Mouse (Mus musculus) E14TG2a.4 (cell line): ENCODE results near the gene Itgb3.

Experiments used
- CTCF ChIP-seq: conservative IDR thresholded peaks from 2 replicates; pipeline ENCODE4 v1.5.1; 2014; ENCODE audit warnings: low read length
- NANOG ChIP-seq: IDR thresholded peaks from 2 replicates; pipeline ENCODE4 v1.6.1; 2014; ENCODE audit warnings: borderline replicate concordance, low read length, mixed read lengths

DNA sequence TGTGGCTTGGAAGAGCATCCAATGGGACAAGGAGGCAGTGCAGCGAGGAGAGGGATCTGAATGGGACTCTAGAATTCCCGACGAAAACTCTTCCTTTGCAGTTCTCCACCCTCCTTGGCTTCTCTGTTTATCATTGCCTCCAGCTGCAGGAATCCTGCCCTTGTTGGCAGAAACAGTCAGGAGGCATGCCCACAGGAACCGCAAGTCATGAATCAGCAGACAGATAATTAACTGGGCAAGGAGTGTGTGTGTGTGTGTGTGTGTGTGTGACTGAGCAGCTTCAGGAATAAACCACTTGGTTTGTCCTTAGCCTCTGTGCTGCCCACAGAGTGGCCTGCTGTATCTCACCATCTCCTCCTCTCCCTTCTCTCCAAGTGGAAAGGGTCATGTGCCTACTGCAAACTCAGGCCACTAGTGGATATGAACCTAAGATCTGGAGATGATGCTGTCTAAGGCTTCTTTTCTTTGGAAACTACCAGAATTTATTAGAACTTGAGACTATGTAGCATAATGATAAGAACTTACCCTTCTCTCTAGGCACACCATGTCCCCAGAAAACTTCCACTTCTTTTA lies 3.9 kb downstream of the Itgb3 start:
- TF ChIP-seq CTCF: no peak
- TF ChIP-seq NANOG: no peak
